Mouse (Mus musculus) stomach, postnatal 0 days (tissue): ENCODE data around the gene Slc4a4.

Experiments
- CTCF ChIP-seq: IDR thresholded peaks from 2 replicates; pipeline ENCODE4 v1.5.1; 2016; ENCODE audit warnings: antibody characterized with exemption, low read depth, mild to moderate bottlenecking, moderate library complexity
- EP300 ChIP-seq: optimal IDR thresholded peaks from 2 replicates; pipeline ENCODE3; 2016; ENCODE audit warnings: antibody characterized with exemption

DNA sequence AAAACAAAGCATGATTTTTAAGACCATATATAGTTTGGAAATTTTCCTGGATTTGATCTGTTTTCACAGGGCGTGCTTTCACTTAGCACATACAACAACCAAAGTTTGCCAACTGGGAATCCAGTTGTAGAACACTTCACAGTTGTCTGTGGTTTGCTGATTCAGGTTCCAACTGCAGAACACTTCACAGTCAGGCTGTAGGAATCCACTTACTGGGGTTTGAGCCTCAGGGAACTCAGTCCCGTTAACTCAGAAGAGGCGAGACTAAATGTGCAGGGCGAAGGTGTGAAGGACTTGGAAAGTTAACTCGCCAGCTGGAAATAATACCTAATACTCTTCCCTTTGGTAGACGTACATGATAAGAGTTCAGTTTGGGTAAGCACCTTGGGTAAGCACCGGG is 345.7 kb downstream of the Slc4a4 start:
- no peak for TF ChIP-seq CTCF
- TF ChIP-seq EP300: no peak
